Mouse (Mus musculus) ES-Bruce4 (cell line): Measurements from ENCODE around the gene Dclk1. TPM values are rescaled to one million over a fixed set of nuclear protein-coding genes. Genes with fewer than 3 reads are reported as not detected.

Experiments
- H3K27ac ChIP-seq: 2 replicates; pipeline ENCODE4 v1.5.1; 2012; ENCODE audit warnings: low read length, inconsistent platforms; ENCODE audit not compliant: insufficient read depth
- H3K27me3 ChIP-seq: 2 replicates; pipeline ENCODE4 v1.6.1; 2012; ENCODE audit warnings: mild to moderate bottlenecking, low read length, inconsistent platforms; ENCODE audit not compliant: control insufficient read depth, poor library complexity, insufficient read depth, severe bottlenecking
- H3K36me3 ChIP-seq: 2 replicates; pipeline ENCODE4 v1.6.1; 2012; ENCODE audit warnings: inconsistent platforms, mild to moderate bottlenecking, low read length, moderate library complexity; ENCODE audit not compliant: control insufficient read depth, poor library complexity, insufficient read depth, severe bottlenecking
- H3K4me1 ChIP-seq: one replicate; pipeline ENCODE4 v1.8.1; 2011; ENCODE audit warnings: low read length; ENCODE audit not compliant: control insufficient read depth, insufficient read depth
- H3K4me3 ChIP-seq: 2 replicates; pipeline ENCODE4 v1.5.1; 2011; ENCODE audit warnings: low read depth, mild to moderate bottlenecking, low read length
- H3K9ac ChIP-seq: 2 replicates; pipeline ENCODE4 v1.6.1; 2012; ENCODE audit warnings: low read depth, mild to moderate bottlenecking, inconsistent platforms; ENCODE audit not compliant: poor library complexity, severe bottlenecking
- H3K9me3 ChIP-seq: replicated peaks from 2 replicates; pipeline ENCODE4 v1.6.1; 2012; ENCODE audit warnings: mild to moderate bottlenecking, low read length, inconsistent platforms; ENCODE audit not compliant: control insufficient read depth, poor library complexity, insufficient read depth, severe bottlenecking
- CTCF ChIP-seq: IDR thresholded peaks from one replicate; pipeline ENCODE4 v1.8.1; 2011; ENCODE audit warnings: low read depth, low read length
- EP300 ChIP-seq: IDR thresholded peaks from 2 replicates; pipeline ENCODE4 v1.6.1; 2011; ENCODE audit warnings: low read depth, low read length; ENCODE audit not compliant: insufficient read depth
- POLR2A ChIP-seq: IDR thresholded peaks from one replicate; pipeline ENCODE4 v1.8.1; 2011; ENCODE audit warnings: low read length; ENCODE audit not compliant: insufficient read depth
- polyA plus RNA-seq: library from polyadenylated mRNA; stranded (reverse); fragments of >200 nt; gene quantifications from 2 replicates; pipeline ENCODE4 v1.2.4, GENCODE M21; 2011; ENCODE audit warnings: low read depth; ENCODE audit not compliant: missing spikeins, insufficient read depth, insufficient read length

Gene Dclk1
- polyA plus RNA-seq, 1 experiment = 1.3 TPM

GRCm38 (mm10) chr3:55464226-55464625 lies 222.1 kb downstream of the Dclk1 start:
- Histone ChIP-seq H3K4me3 (no peak overlapping the region), H3K36me3 (no peaks in the 10 kb centered on the region), H3K9me3 (no peaks in the 10 kb centered on the region), H3K9ac (no peak overlapping the region), H3K27me3 (no peaks in the 10 kb centered on the region), H3K27ac (no peak overlapping the region), H3K4me1 (no peaks in the 10 kb centered on the region)
- no peak for TF ChIP-seq POLR2A
- no peak for TF ChIP-seq CTCF
- TF ChIP-seq EP300 = no peak

GRCm38 (mm10) chr3:55465785-55466184 lies 223.6 kb downstream of the Dclk1 start:
- no peak for TF ChIP-seq EP300
- Histone ChIP-seq H3K36me3 (no peaks in the 10 kb centered on the region), H3K27me3 (no peaks in the 10 kb centered on the region), H3K4me3 (no peak overlapping the region), H3K9me3 (no peaks in the 10 kb centered on the region), H3K27ac (no peak overlapping the region), H3K9ac (no peak overlapping the region), H3K4me1 (no peaks in the 10 kb centered on the region)

- Histone ChIP-seq H3K27ac (no peak overlapping the region), H3K9ac (no peak overlapping the region), H3K4me3 (no peak overlapping the region), H3K27me3 (no peaks in the 10 kb centered on the region; the same call in 1 of the 2 replicates), H3K9me3 (no peaks in the 10 kb centered on the region), H3K36me3 (no peaks in the 10 kb centered on the region), H3K4me1 (no peaks in the 10 kb centered on the region)
- TF ChIP-seq EP300 (no peak), CTCF (no peak), POLR2A (no peak)
These were observed 224.2 kb downstream of the Dclk1 start for GRCm38 (mm10) chr3:55466348-55466747.

GRCm38 (mm10) chr3:55472110-55472509 lies 229.9 kb downstream of the Dclk1 start, which contains the start of gene Gm21954:
Gene Gm21954, minus strand, starts transcription at chr3:55472210.
- TF ChIP-seq POLR2A = no peak
- TF ChIP-seq EP300 = no peak
- no peak for TF ChIP-seq CTCF

GRCm38 (mm10) chr3:55473146-55473545 lies 231.0 kb downstream of the Dclk1 start:
- H3K27ac ChIP-seq = no peak overlapping the region
- TF ChIP-seq POLR2A (no peak), EP300 (no peak), CTCF (no peak)
- no peak overlapping the region for H3K9ac ChIP-seq
- H3K27me3 ChIP-seq = no peaks in the 10 kb centered on the region; the same call in 1 of the 2 replicates
- no peak overlapping the region for H3K4me3 ChIP-seq
- H3K36me3 ChIP-seq = no peaks in the 10 kb centered on the region
- peaks cover 1% of the 10 kb centered on the region for H3K4me1 ChIP-seq
- no peaks in the 10 kb centered on the region for H3K9me3 ChIP-seq

More at GRCm38 (mm10) chr3:55472110-55472509, 229.9 kb downstream of the Dclk1 start, which contains the start of gene Gm21954:
- Histone ChIP-seq H3K4me3 (no peak within 1 kb of the TSS), H3K9ac (no peak within 1 kb of the TSS), H3K27ac (no peak within 1 kb of the TSS), H3K9me3 (no peaks in the 10 kb centered on the region), H3K27me3 (no peaks in the 10 kb centered on the region; the same call in 1 of the 2 replicates), H3K4me1 (no peaks in the 10 kb centered on the region), H3K36me3 (no peaks in the 10 kb centered on the region)

GRCm38 (mm10) chr3:55476694-55477093 lies 234.5 kb downstream of the Dclk1 start:
- Histone ChIP-seq H3K27ac (no peak overlapping the region), H3K36me3 (no peaks in the 10 kb centered on the region), H3K9me3 (no peaks in the 10 kb centered on the region), H3K27me3 (no peaks in the 10 kb centered on the region), H3K4me1 (peaks cover 1% of the 10 kb centered on the region), H3K9ac (no peak overlapping the region), H3K4me3 (no peak overlapping the region)
- TF ChIP-seq POLR2A (no peak), EP300 (no peak), CTCF (no peak)
